Mouse (Mus musculus): ENCODE measurements around the gene Arhgap24. TPM values are rescaled to one million over a fixed set of nuclear protein-coding genes. Genes with fewer than 3 reads are reported as not detected.

Arhgap24 gene
- total RNA-seq (2021), result 1 to 10 TPM; 6.3 to 7.0 TPM

GRCm38 (mm10) chr5:102481215-102482211 lies at the start of gene Arhgap24:
Gene Arhgap24, plus strand, starts transcription at chr5:102481391.
- peak; percentile 19 to 27 for DNase-seq (ENCODE audit: low spot score in 2 of 2)
- intact Hi-C loops (cut with DNase I), result no loop called here

DNA sequence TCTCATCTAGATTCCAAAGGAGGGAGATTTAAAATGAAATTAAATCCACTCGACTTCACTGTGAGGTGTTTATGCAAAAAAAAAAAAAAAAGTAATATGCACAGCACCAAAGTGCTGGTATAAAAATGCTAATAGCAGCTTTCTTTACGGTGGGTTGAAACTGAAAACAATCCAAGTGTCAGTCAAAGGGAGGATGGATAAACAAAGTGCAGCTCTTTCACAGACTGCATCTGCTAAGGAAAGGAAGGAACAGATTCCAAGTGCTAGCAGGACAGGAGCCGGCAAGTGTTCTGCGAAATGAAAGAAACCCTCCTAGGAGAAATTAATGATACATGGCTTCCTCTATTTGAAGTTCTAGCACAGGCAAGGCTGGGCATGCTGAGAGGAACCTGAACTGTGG lies 47.0 kb upstream of the Arhgap24 start:
- DNase-seq (ENCODE audit: low spot score in 2 of 2), result no peak

GRCm38 (mm10) chr5:102436581-102436980 lies 44.6 kb upstream of the Arhgap24 start:
- DNase-seq (ENCODE audit: low spot score in 2 of 2), result no peak

More for the DNA sequence above, 47.0 kb upstream of the Arhgap24 start:
- intact Hi-C loops (cut with DNase I), result no loop called here

GRCm38 (mm10) chr5:102439119-102439877 lies 41.9 kb upstream of the Arhgap24 start:
- peak; percentile 16 to 72 for DNase-seq (ENCODE audit: low spot score in 2 of 2)
- intact Hi-C loops (cut with DNase I), result no loop called here

More at GRCm38 (mm10) chr5:102436581-102436980, 44.6 kb upstream of the Arhgap24 start:
- intact Hi-C loops (cut with DNase I), result no loop called here

DNA sequence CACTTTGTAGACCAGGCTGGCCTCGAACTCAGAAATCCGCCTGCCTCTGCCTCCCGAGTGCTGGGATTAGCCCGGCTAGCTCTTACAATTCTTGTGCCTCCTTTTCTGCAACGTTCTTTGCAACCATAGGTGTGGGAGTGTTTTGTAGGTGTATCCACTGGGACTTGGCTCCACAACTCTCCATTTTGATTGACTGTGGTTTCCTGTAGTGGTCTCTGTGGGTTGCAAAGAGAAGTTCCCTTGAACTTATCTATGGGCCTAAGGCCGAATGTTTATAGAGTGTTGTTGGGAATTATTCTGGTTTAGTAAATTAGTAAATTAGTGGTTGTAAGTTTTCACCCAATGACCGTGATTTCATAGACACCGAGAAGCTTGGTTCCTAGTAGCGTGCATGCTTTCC lies 33.8 kb upstream of the Arhgap24 start:
- DNase-seq (ENCODE audit: low spot score in 2 of 2), result no peak
- intact Hi-C loops (cut with DNase I), result no loop called here

DNA sequence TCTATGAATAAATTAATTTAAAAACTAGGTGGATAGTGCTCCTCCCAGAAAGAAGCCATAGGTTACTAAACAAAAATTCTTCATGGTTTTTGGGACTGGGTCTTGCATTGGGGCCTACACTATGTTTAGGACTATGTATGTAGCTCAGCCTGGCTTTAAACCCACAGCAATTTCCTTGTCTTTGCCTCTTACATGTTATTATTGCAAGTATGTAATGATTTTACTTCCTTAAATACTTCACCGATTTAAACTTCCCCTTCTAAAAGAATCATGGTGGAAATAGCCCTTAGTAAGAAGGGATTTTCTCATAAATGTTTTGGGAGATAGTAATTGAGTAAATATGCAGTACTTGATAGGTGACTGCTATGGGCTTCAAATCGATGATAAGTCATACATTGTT lies 30.3 kb upstream of the Arhgap24 start:
- intact Hi-C loops (cut with DNase I), result no loop called here
- no peak for DNase-seq (ENCODE audit: low spot score in 2 of 2)

- DNase-seq (ENCODE audit: low spot score in 2 of 2), result no peak
- intact Hi-C loops (cut with DNase I), result no loop called here
These were observed 29.0 kb upstream of the Arhgap24 start for GRCm38 (mm10) chr5:102452079-102452797.

DNA sequence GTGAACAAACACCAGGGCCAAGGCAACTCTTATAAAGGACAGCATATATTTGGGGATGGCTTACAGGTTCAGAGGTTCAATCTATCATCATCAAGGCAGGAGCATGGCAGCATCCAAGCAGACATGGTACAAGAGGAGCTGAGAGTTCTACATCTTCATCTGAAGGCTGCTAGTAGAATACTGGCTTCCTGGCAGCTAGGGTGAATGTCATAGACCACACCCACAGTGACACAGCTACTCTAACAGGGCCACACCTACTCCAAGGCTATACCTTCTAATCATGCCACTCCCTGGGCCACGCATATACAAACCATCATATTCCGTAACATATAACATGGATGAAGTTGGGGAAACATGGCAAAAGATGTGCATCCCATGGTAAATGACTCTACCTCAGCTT lies 27.9 kb upstream of the Arhgap24 start:
- DNase-seq (ENCODE audit: low spot score in 2 of 2), result no peak
- intact Hi-C loops (cut with DNase I), result no loop called here

DNA sequence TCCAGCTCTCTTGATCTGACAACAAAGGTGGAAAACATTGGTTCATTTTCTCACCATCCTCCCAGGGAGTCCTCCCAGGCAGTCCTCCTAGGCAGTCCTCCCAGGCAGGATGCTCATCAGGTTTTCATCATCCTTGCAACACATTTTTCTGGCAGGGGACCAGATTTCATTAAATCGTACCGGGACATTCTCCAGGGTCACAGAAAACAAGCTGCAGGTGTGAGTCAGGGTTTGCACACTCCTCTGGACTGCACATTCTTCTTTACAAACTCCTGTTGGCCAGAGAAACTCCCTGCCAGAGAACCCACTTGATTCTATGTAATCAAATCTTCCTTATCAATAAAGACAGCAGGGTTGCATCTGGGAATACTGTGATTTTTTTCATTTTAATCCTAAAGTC lies 25.9 kb upstream of the Arhgap24 start:
- intact Hi-C loops (cut with DNase I), result no loop called here
- DNase-seq (ENCODE audit: low spot score in 2 of 2), result no peak

- intact Hi-C loops (cut with DNase I), result no loop called here
- no peak for DNase-seq (ENCODE audit: low spot score in 2 of 2)
These were observed 20.6 kb upstream of the Arhgap24 start for GRCm38 (mm10) chr5:102460452-102461197.

DNA sequence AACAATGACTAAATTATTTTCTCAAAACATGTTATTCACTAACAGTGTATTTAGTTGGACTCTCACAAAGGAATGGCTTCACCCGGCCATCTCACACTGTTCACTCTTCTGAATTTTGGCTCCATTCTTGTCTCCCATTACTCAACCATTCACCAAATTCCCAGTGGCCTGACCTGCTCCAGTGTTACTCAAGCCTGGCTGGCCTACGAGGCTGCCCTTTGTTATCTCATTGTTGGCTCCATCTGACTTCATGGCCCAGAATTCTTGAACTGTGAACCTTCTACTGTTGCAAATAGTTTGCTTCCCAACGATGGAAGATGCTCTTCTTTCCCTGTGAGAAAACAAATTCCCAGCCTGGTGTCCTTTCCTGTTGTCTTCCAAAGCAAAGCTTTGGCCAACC lies 18.2 kb upstream of the Arhgap24 start:
- DNase-seq (ENCODE audit: low spot score in 2 of 2), result no peak
- intact Hi-C loops (cut with DNase I), result no loop called here

GRCm38 (mm10) chr5:102465372-102465771 lies 15.8 kb upstream of the Arhgap24 start:
- intact Hi-C loops (cut with DNase I), result no loop called here
- no peak for DNase-seq (ENCODE audit: low spot score in 2 of 2)

DNA sequence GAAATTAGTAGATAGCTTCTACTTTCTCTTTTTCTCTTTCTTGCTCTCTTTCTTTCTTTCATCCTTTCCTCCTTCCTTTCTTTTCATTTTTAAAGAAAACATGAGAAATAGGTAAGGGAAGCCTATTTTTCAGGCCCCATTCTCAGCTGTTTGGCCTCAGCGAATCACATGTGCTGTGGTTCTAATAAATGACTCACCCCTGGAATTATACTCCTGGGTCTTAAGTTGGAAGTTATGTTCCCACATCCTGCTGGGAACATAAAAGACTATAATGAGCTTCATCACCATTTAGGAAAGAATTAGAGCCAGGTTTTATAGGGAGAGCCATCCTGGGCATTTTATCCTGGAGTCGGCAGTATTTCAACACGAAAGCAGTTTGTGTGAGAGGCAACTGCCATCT lies 12.9 kb upstream of the Arhgap24 start:
- intact Hi-C loops (cut with DNase I), result no loop called here
- DNase-seq (ENCODE audit: low spot score in 2 of 2), result no peak

GRCm38 (mm10) chr5:102470284-102470683 lies 10.9 kb upstream of the Arhgap24 start:
- intact Hi-C loops (cut with DNase I), result no loop called here
- DNase-seq (ENCODE audit: low spot score in 2 of 2), result no peak

- no peak for DNase-seq (ENCODE audit: low spot score in 2 of 2)
- intact Hi-C loops (cut with DNase I), result no loop called here
These were observed 3.1 kb upstream of the Arhgap24 start for GRCm38 (mm10) chr5:102478076-102478475.

GRCm38 (mm10) chr5:102483285-102483975 lies 2.2 kb downstream of the Arhgap24 start:
- no peak for DNase-seq (ENCODE audit: low spot score in 2 of 2)
- intact Hi-C loops (cut with DNase I), result no loop called here

- intact Hi-C loops (cut with DNase I), result no loop called here
These were observed 10.4 kb downstream of the Arhgap24 start for GRCm38 (mm10) chr5:102491554-102491953.

DNA sequence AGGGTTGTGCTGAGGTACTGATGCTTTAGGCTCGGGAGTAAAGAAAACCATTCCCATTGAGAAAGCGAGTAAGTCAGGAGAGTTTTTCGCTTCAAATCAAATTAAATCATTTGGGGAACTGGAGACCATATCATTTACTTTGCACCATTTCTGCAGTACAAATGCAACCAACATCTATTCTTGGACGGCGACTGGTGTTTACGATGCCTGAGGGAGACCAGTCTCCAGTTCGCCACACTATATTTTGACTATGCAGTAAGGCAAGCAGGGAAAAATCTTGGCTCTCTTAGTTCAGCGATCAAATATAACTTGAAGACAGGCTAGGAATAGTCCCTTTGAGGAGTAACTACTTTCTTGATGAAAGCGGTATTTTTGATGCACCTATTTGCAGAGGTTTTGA lies 11.0 kb downstream of the Arhgap24 start:
- no peak for DNase-seq (ENCODE audit: low spot score in 2 of 2)
- intact Hi-C loops (cut with DNase I), result no loop called here

More at GRCm38 (mm10) chr5:102491554-102491953, 10.4 kb downstream of the Arhgap24 start:
- no peak for DNase-seq (ENCODE audit: low spot score in 2 of 2)

- DNase-seq (ENCODE audit: low spot score in 2 of 2), result no peak
- intact Hi-C loops (cut with DNase I), result no loop called here
These were observed 13.6 kb downstream of the Arhgap24 start for GRCm38 (mm10) chr5:102494827-102495226.

Data from left cerebral cortex, postnatal 25 days (tissue).